Mouse (Mus musculus) neural tube, embryonic 10.5 days (tissue): ENCODE results near the gene Tomm6.

ENCODE experiments used
- DNase-seq: peaks from one replicate; pipeline ENCODE4 v3.0.0-alpha.2; 2017; ENCODE audit warnings: low spot score; ENCODE audit errors: extremely low spot score

Tomm6 gene

DNA sequence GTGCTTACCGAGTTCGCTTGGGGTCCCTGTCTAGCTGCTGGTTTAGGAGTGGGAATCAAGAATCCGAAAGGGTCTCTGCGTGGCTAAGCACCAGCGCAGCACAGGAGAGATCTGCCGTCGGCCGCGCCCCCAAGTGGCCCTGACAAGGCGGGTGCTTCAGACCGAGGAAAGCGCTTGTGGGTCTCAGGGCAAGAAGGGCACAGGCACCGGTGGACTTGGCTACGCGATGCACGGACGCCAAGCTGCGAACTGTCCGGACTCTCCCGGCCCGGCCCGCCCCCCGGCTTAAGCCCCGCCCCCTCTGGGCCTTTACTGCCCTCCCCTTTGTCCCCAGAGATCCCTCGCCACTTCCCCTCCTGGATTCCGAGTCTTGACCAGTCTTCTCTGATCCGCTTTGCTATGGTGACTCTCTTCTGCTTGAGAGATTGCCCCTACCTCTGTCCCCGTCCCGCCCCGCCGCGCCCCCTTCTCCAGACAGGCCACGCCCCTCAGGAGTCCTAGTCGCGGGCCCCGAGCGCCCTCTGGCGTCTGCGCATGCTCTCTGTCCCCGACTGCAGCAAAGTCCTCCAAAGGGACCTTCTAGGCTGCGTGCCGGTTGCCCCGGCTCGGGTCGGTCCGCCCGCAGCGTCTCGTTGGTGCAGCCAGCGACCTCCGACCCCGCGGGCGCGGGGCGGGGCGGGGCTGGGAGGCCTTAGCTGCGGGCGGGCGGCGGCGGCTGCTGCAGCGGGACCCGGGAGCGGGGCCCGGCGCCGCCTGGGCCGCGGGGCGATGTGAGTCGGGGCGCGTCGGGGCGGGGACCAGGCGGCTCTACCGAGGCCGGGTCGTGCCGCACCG lies 6.5 kb upstream of the Tomm6 start, which contains the start of gene Prickle4:
Gene Prickle4, minus strand, starts transcription at position 234 of the 834 bp plus-strand sequence.
- peak; percentile 99 for DNase-seq

DNA sequence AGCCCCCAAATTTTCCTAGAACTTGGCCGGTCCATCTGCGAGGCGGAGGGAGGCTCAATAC lies 6.1 kb upstream of the Tomm6 start, which contains the start of gene Gm21981:
Gene Gm21981, minus strand, starts transcription at position 14 of the 61 bp plus-strand sequence.
- no peak for DNase-seq

DNA sequence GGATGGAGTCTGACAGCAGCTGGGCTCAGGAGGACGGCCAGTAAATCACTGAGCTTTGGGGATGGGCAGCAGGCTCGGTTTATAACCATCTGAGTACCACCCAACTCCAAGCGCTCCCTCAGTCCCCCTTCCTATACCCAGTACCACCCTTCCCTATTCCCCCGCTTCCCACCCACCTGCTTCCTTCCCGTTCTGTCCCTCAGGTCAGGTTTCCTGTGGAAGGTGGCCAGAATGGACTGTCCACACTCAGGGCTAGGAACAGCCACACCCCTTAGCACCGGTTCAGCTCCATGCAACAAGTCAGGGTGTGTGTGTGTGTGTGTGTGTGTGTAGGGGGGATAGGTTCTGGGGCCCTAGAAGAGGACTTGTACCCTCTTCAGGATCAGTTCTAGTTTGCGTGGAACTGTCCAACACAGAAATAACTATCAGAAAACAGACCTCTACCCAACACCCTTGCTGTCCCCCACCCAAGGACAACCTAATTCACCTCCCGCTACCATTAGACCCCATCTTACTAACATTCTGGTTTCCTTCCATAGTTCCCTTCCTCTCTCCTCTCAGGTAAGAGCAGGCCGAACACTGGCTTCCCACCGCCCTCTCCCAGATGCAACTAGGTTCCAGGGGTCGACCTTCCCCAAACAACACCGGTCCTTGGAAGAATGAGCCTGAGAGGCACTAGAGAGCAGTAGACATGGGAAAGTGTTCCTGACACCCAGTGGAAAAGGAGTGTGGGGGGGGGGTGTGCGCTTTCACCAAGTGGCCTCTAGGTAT lies 5.7 kb upstream of the Tomm6 start:
- DNase-seq: no peak

DNA sequence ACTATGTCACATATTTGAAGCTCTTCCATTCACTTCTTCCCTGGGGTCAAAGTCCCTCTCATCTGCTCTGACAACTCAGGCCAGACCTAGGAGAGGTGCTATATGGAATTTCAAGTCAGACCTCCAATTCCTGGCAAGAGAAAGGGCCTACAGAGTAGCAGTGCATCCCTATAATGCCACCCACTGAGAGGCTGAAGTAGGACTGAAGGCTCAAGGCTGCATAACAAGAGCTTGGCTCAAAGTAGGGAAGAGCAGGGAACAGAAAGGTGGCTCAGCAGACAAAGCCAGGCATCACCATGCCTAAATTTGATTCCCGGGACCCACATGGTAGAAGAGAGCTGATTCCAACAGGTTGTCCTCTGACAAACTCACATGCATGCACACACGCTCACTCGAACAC lies 3.5 kb upstream of the Tomm6 start:
- no peak for DNase-seq

DNA sequence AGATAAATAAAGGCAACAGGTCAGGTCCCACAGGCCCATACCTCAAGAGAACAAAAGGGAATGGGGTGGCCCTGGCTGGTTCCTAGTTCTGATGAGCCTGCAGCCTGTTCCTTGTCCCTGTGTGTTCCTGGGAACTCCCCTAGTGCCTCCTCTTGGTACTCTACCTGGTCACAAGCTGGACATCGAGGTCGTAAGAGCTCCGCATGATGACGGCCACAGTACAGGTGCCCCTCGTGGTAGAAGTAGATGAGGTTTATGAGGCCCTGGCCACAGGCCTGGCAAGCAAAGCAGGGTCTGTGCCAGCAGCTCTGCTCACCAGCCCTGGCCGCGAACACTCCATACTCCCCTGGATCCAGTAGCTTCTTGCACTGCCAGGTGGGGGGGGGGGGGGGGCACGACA lies 1.7 kb upstream of the Tomm6 start:
- DNase-seq: no peak

DNA sequence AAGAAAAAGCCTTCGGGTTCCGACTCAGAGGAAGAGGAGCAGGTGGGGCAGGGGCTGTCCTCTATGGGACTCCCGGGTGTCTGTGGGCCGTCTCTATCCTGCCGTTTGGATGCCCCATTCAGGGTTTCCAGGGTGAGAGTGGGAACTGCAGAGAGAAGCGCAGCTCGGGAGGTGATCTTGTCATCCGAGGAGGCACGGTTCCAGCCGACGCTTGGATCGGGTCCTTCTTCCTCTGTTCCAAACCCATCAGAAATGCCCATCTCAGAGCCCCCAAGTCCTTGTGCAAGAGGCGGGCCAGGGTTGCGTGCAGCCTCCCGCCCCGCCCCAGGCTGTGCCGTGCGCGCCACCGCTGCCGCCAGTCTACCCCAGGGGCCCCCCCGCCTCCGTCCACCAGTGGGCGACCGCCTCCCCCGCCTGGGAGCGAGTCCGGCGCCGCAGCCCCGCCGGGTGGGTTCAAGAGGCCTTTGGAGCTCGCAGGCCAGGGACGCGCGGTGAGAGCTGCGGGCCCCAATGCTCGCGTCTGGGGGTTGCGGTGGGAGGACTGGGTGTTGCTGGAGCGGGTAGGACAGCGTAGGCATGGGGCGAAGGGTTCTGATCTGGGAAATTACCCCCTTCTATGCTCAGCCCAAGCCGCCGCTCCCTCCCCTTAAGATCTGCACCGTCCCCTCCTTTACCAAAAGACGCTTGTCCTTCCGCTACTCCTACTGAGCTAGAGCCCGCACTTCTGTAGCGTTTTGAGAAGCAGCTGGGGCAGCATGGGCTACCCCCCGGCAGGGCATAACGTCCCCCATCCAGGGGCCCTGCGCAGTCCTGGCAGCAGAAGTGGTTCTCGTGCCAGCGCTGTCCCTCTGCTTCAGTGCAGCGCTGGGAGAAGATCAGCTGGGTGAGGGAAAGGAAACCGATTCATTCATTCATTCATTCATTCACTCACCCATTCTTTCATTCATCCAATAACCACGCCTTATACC lies 706 bp upstream of the Tomm6 start, which contains the start of gene Frs3:
Gene Frs3, plus strand, starts transcription at position 423 of the 968 bp plus-strand sequence.
- peak; percentile 77 for DNase-seq

DNA sequence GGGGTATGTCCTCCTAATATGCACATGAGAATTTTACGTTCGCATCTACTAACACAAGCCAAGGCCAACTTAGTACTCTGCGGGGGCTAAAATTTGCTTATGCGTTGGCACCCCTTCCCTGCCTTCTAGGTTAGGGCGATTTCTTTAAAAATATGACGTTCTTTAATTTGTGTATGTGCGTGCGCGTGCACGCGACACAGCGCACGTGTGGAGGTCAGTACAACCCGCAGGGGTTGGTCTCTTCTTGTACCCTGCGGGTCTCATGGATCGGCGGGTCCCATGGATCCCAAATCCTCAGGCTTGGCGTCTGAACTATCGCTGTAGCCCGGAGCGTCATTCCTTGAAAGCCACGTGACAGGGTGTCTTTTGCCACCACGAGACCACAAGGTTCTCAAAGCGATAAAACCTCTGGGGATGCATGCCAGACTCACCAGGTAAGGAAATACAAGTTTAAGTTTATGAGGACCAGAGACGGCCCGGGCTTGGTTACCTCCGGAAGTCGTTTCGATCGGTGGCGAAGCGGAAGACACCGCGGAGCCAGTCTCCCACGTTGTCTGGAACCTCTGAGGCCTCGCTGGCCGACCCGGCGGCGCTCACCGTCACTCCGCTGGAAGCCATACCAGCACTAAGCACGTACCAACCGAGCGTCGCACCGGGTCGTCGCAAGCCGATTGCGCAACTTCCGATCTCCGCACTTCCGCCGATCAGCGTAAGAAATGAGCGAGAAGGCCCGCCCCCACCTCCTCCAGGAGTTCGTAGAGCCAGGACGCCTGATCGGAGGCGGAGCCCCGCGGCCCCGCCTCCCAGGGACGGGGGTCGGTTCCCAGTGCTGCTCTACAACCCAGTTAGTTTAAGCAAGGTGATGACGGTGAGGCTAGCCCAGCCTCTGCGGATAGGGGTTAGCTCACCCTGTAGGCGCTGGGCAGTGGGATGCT lies 510 bp downstream of the Tomm6 start:
- DNase-seq: peak; percentile 93

DNA sequence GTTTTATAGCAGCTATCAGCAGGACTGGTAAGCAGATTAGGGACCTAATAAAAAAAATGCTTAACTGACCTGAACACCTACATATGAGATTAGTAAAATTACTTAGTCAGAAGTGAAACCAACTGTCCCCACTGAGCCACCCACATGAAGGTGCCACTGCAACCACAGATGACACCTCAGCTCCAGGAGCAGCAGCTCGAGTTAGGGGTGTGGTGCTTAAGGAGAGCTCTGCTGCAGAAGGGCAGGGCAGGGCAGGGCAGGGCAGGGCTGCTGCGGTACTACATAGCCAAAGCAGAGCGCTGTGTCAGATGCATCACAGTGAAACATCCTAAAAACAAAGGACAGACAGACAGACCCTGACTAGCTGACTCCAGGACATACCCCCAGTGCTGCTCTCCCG lies 5.3 kb downstream of the Tomm6 start:
- no peak for DNase-seq

DNA sequence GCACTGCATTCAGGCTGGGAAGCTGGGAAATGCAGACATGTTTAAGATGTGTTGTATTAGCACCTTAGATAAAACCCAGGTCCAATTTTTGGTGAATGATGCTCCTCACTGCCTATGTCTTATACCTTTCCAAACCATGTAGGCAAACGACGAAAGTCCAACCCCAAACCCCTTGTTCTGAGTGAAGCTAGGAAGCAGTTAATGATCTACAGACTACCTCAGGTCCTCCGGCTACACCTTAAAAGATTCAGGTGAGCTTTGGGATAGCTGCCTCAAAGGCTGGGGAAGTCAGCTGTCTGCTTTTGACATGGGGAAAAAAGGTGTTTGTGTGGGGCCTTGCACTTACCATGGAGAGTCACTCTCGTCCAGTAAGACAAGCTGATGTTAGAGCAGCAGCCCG lies 9.5 kb downstream of the Tomm6 start:
- no peak for DNase-seq

DNA sequence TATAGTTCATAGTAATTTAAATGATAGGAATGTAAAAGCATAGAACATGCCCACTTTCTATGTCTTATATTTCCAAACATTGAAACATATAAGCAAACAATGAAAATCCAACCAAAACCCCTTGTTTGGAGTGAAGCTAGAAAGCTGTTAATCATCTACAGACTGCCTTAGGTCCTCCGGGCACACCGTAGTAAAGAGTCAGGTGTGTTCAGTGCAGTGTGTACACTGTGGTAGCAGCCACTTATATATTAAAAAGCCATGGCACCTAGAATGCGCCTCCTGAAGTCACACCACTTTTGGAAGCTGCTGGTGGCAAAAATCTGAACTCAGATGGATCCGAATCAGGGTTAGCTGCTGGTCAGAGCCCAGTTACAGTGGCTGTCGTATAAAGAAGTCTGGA lies 9.9 kb downstream of the Tomm6 start:
- no peak for DNase-seq

DNA sequence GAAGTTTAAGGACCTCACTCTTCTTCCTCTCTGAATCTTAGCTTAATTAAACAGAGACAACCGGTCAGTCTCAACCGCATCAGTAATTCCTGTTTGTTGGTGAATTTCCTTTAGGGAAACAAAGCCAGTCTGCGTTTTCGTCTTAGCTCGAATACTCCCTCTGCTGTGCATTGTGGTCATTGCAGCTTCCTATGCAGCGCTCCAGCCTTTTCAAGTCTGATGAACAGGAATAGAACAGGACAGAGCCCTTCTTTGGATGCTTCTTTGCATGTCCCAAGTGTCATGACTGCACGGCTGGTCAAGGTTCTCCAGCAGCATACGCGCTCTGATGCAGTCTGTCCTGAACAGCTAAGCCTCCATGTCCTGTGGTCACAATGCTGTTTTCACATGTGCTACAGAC lies 11.6 kb downstream of the Tomm6 start:
- peak; percentile 76 for DNase-seq

DNA sequence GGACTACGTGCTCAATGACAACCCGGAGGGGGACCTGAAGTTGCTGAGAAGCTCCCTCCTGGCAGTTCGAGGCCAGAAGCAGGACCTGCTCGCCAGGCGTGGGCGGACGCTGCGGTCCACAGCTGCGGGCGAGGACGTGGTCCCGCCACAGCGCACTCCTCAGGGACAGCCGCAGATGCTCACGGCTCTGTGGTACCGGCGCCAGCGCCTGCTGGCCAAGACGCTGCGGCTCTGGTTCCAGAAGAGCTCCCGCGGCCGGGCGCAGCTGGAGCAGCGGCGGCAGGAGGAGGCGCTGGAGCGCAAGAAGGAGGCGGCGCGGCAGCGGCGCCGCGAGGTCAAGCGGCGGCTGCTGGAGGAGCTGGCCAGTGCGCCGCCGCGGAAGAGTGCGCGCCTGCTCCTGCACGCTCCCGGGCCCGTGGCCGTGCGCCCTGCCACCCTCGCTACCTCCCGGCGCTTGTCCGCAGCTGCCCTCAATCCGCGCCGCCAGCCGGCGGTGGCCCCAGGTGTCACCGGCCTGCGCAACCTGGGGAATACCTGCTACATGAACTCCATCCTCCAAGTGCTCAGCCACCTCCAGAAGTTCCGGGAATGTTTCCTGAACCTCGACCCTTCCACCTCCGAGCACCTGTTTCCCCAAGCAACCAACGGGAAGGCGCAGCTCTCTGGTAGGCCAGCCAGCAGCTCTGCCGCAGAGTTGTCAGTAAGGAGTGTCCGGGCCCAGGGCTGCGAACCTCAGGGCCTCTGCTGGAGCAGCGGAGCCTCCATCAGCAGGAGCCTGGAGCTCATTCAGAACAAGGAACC lies 15.7 kb downstream of the Tomm6 start:
- peak; percentile 68 for DNase-seq

DNA sequence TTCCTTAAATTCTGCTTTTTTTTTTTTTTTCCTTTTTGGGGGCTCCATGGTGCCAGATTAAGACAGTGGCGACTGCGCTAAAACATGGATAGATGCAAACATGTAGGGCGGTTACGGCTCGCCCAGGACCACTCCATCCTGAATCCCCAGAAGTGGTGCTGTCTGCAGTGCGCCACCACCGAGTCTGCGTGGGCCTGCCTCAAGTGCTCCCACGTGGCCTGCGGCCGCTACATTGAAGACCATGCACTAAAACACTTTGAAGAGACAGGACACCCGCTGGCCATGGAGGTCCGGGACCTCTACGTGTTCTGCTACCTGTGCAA lies 16.2 kb downstream of the Tomm6 start:
- no peak for DNase-seq

DNA sequence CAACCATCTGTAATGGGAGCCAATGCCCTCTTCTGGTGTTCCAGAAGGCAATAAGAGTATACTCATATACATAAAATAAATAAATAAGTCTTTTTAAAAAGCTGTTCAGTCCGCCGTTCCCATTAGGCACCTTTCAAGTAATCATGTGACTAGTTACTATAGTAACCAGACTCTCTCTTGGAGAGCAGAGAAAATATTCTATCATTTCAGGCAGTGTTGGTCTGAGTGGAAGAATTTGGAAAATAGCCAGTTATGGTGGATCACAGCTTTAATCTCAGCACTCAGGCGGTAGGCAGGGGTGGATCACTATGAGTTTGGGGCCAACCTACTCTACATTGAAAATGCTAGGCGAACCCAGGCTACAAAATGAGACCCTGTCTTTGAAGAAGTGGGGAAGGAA lies 19.0 kb downstream of the Tomm6 start:
- no peak for DNase-seq

DNA sequence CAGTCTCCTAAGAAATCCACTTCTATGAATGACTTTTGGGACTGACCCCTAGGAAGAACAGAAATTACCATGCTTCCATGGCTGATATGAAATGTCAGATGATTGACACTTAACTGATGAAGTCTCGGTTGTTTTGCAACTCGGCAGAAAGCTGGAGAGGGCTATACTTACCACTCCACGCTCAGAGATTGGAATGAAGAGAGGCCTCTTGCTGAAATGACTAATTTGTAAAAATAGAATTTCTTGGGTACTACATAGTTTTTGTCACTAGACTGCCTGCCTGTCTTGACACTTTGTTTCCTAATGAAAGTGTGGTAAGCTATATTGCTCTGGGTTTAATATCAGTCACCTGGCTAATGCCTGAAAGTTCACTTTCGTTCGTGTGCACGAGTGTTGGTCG lies 23.7 kb downstream of the Tomm6 start:
- no peak for DNase-seq

DNA sequence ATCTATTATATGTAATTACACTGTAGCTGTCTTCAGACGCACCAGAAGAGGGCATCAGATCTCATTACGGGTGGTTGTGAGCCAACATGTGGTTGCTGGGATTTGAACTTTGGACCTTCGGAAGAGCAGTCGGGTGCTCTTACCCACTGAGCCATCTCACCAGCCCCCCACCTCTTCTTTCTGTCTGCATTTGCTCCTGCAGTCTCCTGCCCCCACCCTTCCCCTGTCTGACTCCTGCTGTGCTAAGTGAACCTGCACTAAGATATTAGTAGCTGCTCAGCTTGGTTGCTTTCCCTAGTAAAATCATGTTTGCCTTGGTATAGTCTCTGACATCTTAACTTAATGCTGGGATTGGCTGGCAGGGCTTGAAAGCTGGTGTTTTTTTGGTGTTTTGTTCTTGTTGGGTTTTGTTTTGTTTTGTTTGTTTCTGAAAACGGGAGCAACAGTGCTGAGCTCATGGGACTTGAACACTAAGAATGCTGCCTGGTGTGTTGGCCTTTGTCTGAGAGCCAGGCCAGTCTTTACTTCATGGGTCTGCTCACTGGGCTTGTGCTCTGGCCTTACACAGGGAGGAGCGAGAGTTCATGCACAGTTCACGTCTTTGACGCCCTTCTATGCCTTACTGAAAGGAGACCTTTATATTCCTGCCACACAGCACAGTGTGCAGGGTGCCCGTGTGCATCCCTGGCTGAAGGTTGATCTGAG lies 25.0 kb downstream of the Tomm6 start:
- peak; percentile 55 for DNase-seq

DNA sequence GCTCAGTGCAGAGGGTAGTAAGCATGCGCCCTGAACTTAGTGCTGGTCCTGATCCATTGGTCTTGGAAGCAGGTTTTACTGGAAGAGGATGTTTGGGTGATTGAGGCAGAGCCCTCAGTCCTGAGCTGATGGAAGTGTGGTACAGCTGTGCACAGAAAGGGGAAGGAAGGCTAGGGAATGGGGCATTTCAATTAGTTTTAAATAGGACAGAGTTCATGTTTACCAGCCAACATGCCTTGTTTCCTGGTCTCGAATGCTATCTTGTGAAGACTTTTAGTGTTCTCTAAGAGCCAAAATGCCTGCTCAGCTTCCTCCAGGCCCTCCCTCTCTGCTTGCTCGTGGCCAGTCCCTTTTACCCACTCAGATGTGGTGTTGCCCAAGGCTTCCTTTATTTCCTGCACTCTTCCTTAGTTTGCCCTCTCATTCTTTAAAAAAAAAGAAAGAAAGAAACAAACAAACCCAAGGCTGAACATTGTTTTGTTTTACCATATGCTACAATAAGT lies 29.4 kb downstream of the Tomm6 start:
- no peak for DNase-seq

DNA sequence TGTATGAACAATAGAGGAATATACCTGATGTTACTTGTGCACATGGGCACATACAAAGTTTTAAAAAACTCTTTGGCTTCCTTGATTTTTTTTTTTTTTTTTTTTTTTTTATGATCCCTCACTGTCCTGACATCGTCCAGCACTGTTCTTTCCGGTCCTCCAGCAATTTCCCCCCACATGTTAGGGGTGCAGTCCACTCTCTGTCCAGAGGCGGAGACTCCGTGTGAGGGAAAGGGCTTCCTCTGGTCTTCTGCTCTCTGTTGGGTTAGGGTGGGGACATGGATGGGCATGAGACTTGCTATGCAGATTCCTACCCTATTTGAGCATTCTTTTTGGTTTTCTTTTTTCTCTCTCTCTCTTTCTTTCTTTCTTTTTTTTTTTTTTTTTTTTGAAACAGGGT lies 30.3 kb downstream of the Tomm6 start:
- no peak for DNase-seq

DNA sequence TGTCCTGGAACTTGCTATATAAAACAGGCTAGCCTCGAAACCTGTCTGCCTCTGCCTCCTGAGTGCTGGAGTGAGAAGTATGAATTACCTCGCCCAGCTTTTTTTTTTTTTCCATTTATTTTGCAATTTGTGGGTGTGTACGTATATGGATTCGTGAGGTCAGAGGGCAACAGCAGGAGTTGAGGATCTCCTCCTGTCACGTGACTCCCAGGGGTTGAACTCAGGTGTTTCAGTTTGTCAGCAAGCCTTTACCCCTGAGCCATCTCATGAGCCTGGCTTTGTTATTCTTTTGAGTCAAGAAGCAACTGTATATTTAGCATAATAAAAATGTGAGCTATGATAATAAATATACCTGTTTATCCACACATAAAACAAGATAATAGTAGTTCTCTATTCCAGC lies 32.5 kb downstream of the Tomm6 start:
- no peak for DNase-seq
